Mouse (Mus musculus) testis, adult 2 months (tissue): ENCODE measurements around the gene Txnl4b. TPM values are rescaled to one million over a fixed set of nuclear protein-coding genes. Genes with fewer than 3 reads are reported as not detected.

Source experiments
- H3K27ac ChIP-seq: fragments of 200-500 bp; 2 replicates; pipeline ENCODE4 v1.5.1; 2012; ENCODE audit warnings: low read depth, low read length; ENCODE audit not compliant: control insufficient read depth, insufficient read depth
- H3K27me3 ChIP-seq: fragments of 200-500 bp; 2 replicates; pipeline ENCODE4 v1.6.1; 2012; ENCODE audit warnings: mild to moderate bottlenecking, low read length, moderate library complexity; ENCODE audit not compliant: control insufficient read depth, insufficient read depth
- H3K36me3 ChIP-seq: fragments of 200-500 bp; 2 replicates; pipeline ENCODE4 v1.6.1; 2012; ENCODE audit warnings: mild to moderate bottlenecking, low read length; ENCODE audit not compliant: control insufficient read depth, insufficient read depth
- H3K4me1 ChIP-seq: fragments of 200-500 bp; 2 replicates; pipeline ENCODE4 v1.6.1; 2012; ENCODE audit warnings: low read length; ENCODE audit not compliant: control insufficient read depth, insufficient read depth
- H3K4me3 ChIP-seq: fragments of 200-500 bp; 2 replicates; pipeline ENCODE4 v1.5.1; 2012; ENCODE audit warnings: low read depth, mild to moderate bottlenecking, low read length, moderate library complexity, mixed read lengths; ENCODE audit not compliant: control insufficient read depth
- CTCF ChIP-seq: fragments of 200-500 bp; IDR thresholded peaks from 2 replicates; pipeline ENCODE4 v1.5.1; 2012; ENCODE audit warnings: low read depth, mild to moderate bottlenecking, inconsistent platforms, low read length, moderate library complexity; ENCODE audit not compliant: control insufficient read depth, insufficient read depth, insufficient replicate concordance
- POLR2A ChIP-seq: fragments of 200-500 bp; IDR thresholded peaks from 2 replicates; pipeline ENCODE4 v1.6.1; 2012; ENCODE audit warnings: low read depth, mild to moderate bottlenecking, inconsistent platforms, low read length, moderate library complexity; ENCODE audit not compliant: control insufficient read depth
- polyA plus RNA-seq: library from polyadenylated mRNA; depleted of rRNA; stranded (reverse); fragments of >200 nt; gene quantifications from 2 replicates; pipeline ENCODE4 v1.2.3, GENCODE M21; 2012

Txnl4b gene
- polyA plus RNA-seq, 1 experiment, result 41.4 TPM

GRCm38 (mm10) chr8:109544049-109544448, 21.6 kb upstream of the Txnl4b start:
- TF ChIP-seq POLR2A, result no peak
- Histone ChIP-seq H3K27ac (no peak overlapping the region), H3K36me3 (no peaks in the 10 kb centered on the region; the same call in 1 of the 2 replicates), H3K4me1 (no peaks in the 10 kb centered on the region; the same call in 1 of the 2 replicates), H3K4me3 (no peak overlapping the region), H3K27me3 (no peaks in the 10 kb centered on the region)

GRCm38 (mm10) chr8:109551663-109552062, 14.0 kb upstream of the Txnl4b start:
- Histone ChIP-seq H3K27ac (no peak overlapping the region), H3K4me3 (no peak overlapping the region), H3K4me1 (no peaks in the 10 kb centered on the region), H3K36me3 (peaks cover 2% of the 10 kb centered on the region), H3K27me3 (no peaks in the 10 kb centered on the region)
- TF ChIP-seq CTCF (peak; percentile 47; the same call in 1 of the 2 replicates), POLR2A (no peak)

- TF ChIP-seq POLR2A (no peak), CTCF (no peak)
- Histone ChIP-seq H3K4me1 (peaks cover 3% of the 10 kb centered on the region; the same call in 1 of the 2 replicates), H3K36me3 (peaks cover 2% of the 10 kb centered on the region), H3K4me3 (no peak overlapping the region), H3K27ac (no peak overlapping the region), H3K27me3 (no peaks in the 10 kb centered on the region)
Measured at GRCm38 (mm10) chr8:109563881-109564280, 1.8 kb upstream of the Txnl4b start.

- Histone ChIP-seq H3K4me3 (peak overlapping the region; percentile 100), H3K27me3 (no peaks in the 10 kb centered on the region), H3K36me3 (no peaks in the 10 kb centered on the region; the same call in 1 of the 2 replicates), H3K27ac (no peak overlapping the region), H3K4me1 (peaks cover 3% of the 10 kb centered on the region; the same call in 1 of the 2 replicates)
- TF ChIP-seq POLR2A (no peak), CTCF (no peak)
Measured at GRCm38 (mm10) chr8:109564766-109565165, 926 bp upstream of the Txnl4b start.

- TF ChIP-seq CTCF (no peak), POLR2A (no peak)
- H3K36me3 ChIP-seq, result peaks cover 1% of the 10 kb centered on the region; the same call in 1 of the 2 replicates
- H3K27me3 ChIP-seq, result no peaks in the 10 kb centered on the region
- H3K4me3 ChIP-seq, result no peak overlapping the region
- H3K4me1 ChIP-seq, result peaks cover 3% of the 10 kb centered on the region; the same call in 1 of the 2 replicates
- H3K27ac ChIP-seq, result no peak overlapping the region
Measured at GRCm38 (mm10) chr8:109571139-109571538, 5.4 kb downstream of the Txnl4b start.

- no peaks in the 10 kb centered on the region for H3K27me3 ChIP-seq
- no peak overlapping the region for H3K4me3 ChIP-seq
- no peaks in the 10 kb centered on the region for H3K4me1 ChIP-seq
- peaks cover 1% of the 10 kb centered on the region; the same call in 1 of the 2 replicates for H3K36me3 ChIP-seq
- H3K27ac ChIP-seq, result no peak overlapping the region
- TF ChIP-seq POLR2A (no peak), CTCF (no peak)
Measured at GRCm38 (mm10) chr8:109576311-109576710, 10.6 kb downstream of the Txnl4b start.

- H3K27ac ChIP-seq, result no peak within 1 kb of the TSS
- TF ChIP-seq CTCF, result no peak
- no peak for TF ChIP-seq POLR2A
- H3K36me3 ChIP-seq, result no peaks in the 10 kb centered on the region
- no peaks in the 10 kb centered on the region for H3K27me3 ChIP-seq
- no peak within 1 kb of the TSS for H3K4me3 ChIP-seq
- H3K4me1 ChIP-seq, result no peaks in the 10 kb centered on the region
Measured at GRCm38 (mm10) chr8:109578900-109579301, 13.2 kb downstream of the Txnl4b start, which contains the start of gene Hp. Hp (minus strand) TSS chr8:109579172.

- no peak for TF ChIP-seq CTCF
- TF ChIP-seq POLR2A, result no peak
- Histone ChIP-seq H3K27ac (no peak overlapping the region), H3K36me3 (no peaks in the 10 kb centered on the region), H3K4me1 (no peaks in the 10 kb centered on the region), H3K4me3 (no peak overlapping the region), H3K27me3 (no peaks in the 10 kb centered on the region)
Measured at GRCm38 (mm10) chr8:109584293-109584692, 18.6 kb downstream of the Txnl4b start.
